Mouse (Mus musculus): ENCODE measurements around the gene Cma2.

- TF ChIP-seq CTCF (IDR thresholded peaks at IDR 0.05; ENCODE audit: low read depth, low read length) (no peak), GATA1 (IDR thresholded peaks at IDR 0.05; ENCODE audit: borderline replicate concordance, low read length) (no peak)
Observed at GRCm38 (mm10) chr14:55963263-55963662, 12.5 kb downstream of the Cma2 start.
